Mouse (Mus musculus) lung, postnatal 0 days (tissue): Measurements from ENCODE around the gene Kmt2c.

Experiments used
- CTCF ChIP-seq: IDR thresholded peaks from 2 replicates; pipeline ENCODE4 v1.5.1; 2016; ENCODE audit warnings: antibody characterized with exemption, mild to moderate bottlenecking
- EP300 ChIP-seq: IDR thresholded peaks from 2 replicates; pipeline ENCODE4 v1.6.1; 2016; ENCODE audit warnings: antibody characterized with exemption, mild to moderate bottlenecking, control low read depth

- TF ChIP-seq CTCF (no peak), EP300 (no peak)
These were observed 45.5 kb upstream of the Kmt2c start for GRCm38 (mm10) chr5:25544061-25544460.
